Mouse (Mus musculus) brain, adult 2 months (tissue): ENCODE data around the gene Rln1.
A peak's percentile ranks its signal among the peaks of the same experiment; 100 is the strongest.

Source experiments
- DNase-seq: peaks from one replicate; pipeline ENCODE4 v3.0.0; 2011; ENCODE audit warnings: low read depth, low spot score

The Rln1 gene

GRCm38 (mm10) chr19:29334068-29334745 is at the start of gene Rln1:
Gene Rln1 (minus strand): TSS chr19:29334670.
- DNase-seq: peak; percentile 51

- DNase-seq: no peak
Observed at GRCm38 (mm10) chr19:29383368-29383767, 48.9 kb upstream of the Rln1 start.

DNA sequence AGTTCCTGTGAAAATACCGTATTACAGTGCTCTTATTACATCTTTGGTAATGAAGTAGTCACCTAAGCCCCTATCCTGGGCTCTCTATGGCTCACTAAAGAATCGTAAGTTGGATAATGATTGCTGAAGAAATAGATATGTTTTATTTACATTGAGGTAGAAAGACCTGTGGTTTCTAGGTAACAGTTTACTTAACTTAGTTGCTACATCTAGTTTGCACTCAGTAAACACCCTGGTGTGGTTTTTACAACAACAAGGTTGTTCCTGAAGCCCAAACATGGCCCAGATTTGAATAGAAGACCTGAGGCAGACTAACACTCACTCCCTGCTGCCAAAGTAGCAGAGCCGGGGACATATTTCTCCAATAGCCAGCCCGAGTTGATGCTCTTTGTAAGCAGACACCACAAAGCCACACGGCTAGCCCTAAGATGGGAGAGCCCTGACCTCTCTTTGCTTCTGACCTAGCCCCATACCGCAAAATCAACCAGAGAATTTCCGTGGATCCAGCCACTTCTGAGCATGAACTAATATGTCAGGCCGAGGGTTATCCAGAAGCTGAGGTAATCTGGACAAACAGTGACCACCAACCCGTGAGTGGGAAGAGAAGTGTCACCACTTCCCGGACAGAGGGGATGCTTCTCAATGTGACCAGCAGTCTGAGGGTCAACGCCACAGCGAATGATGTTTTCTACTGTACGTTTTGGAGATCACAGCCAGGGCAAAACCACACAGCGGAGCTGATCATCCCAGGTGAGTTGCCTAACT is 45.6 kb upstream of the Rln1 start:
- no peak for DNase-seq

- no peak for DNase-seq
Observed at GRCm38 (mm10) chr19:29376382-29376781, 41.9 kb upstream of the Rln1 start.

- no peak for DNase-seq
Observed at GRCm38 (mm10) chr19:29374947-29375346, 40.5 kb upstream of the Rln1 start.

GRCm38 (mm10) chr19:29373438-29373837 is 39.0 kb upstream of the Rln1 start:
- DNase-seq: peak; percentile 40

GRCm38 (mm10) chr19:29372621-29373020 is 38.2 kb upstream of the Rln1 start:
- no peak for DNase-seq

- peak; percentile 69 for DNase-seq
Observed at GRCm38 (mm10) chr19:29372138-29372537, 37.7 kb upstream of the Rln1 start.

DNA sequence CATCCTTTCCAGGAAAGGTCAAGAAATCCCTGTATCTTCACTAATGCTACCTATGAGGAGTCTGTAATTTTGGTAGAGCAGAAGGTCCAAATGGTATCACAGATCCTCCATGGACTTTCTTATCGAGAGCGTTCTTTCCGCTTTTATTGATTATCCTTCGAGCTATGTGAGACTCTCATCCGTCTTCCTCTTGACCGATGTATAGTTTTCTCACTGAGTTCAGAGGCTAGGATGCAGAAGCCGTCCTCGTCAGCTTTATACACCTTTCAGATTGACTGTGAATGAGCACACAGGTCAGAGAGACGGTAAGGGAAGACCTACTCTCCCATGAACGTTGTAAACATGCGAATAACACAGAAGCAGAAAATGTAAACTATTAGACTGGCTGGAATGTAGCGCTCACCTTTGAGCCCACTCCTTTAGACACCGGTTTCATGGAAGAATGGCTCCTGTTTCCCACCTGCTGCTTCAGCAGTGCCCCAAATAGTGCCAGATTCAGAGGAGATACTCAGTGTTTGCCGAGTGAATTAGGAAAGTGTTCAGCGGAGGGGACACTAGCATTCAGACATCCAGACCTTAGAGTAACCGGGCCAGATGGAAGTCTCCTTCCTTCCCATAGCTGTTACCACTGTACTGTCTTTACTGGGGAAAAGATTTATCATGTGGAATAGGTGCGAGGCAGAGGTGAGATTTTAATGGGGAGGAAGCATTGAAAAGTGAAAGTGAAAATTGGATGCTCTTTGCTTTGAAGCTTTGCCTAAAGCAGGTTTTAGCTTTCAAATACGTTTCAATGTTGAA is 37.0 kb upstream of the Rln1 start:
- no peak for DNase-seq

DNA sequence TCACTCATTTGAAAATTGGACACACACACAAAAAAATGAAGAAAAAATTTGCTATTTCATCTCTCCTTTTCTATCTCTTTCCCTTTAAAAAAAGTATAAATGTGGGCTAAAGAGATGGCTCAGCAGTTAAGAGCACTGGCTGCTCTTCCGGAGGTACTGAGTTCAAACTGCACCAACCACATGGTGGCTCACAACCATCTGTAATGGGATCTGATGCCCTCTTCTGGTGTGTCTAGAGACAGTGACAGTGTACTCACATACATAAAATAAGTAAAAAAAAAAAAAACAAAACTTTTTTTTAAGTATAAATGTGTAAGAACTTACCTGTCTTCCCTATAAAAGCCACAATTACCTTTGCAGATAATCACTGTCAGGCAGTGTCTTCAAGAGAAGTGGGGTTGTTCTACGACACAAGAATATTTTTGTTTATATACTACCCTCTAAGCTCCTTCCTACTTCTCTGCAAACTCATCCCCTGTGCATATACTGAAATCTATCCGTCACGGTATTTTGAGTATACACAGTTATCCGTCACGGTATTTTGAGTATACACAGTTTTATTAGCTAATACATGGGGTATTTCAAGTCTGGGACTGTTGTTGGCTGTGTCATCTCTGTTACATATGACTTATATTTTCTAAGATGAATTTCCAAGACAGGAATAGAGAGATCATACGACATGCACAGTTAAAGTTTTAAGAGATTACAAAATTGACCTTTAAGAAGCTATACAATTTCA is 36.2 kb upstream of the Rln1 start:
- DNase-seq: no peak

- no peak for DNase-seq
Observed at GRCm38 (mm10) chr19:29370112-29370511, 35.6 kb upstream of the Rln1 start.

DNA sequence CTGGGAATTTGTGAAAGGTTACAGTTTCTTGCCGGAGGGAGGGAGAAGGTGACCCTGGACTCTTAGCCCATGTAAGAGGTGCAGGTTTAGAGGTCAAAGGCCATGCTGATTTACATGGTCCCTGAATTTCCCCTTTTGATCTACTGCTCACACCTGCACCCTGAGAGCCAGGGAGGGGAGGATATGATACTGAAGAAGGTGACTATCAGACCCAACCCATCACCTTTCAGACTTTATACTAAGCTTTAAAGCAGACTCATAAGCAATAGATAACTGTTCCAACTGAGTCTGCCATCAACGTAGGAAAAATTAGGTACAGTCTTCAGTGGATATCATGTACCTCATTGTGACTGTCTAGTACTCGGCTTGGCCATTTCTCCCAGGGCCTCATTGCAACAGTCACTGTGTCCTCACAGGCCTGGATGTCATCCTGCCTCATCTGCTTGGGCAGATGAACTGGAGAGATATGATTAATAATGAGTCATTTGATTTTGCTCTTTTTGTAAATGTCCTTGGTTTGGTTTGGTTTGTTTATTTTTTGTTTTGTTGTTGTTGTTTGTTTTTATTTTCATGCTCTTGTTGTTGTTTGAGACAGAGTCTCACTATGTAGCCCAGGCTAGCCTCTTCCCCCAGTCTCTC is 34.3 kb upstream of the Rln1 start:
- no peak for DNase-seq

- DNase-seq: no peak
Observed at GRCm38 (mm10) chr19:29368041-29368440, 33.6 kb upstream of the Rln1 start.

GRCm38 (mm10) chr19:29366969-29367622 is 32.6 kb upstream of the Rln1 start, which contains the start of the genes Plgrkt and Cd274:
Gene Plgrkt (minus strand): TSS chr19:29367390.
Gene Cd274 (plus strand): TSS chr19:29367455.
- DNase-seq: peak; percentile 81

DNA sequence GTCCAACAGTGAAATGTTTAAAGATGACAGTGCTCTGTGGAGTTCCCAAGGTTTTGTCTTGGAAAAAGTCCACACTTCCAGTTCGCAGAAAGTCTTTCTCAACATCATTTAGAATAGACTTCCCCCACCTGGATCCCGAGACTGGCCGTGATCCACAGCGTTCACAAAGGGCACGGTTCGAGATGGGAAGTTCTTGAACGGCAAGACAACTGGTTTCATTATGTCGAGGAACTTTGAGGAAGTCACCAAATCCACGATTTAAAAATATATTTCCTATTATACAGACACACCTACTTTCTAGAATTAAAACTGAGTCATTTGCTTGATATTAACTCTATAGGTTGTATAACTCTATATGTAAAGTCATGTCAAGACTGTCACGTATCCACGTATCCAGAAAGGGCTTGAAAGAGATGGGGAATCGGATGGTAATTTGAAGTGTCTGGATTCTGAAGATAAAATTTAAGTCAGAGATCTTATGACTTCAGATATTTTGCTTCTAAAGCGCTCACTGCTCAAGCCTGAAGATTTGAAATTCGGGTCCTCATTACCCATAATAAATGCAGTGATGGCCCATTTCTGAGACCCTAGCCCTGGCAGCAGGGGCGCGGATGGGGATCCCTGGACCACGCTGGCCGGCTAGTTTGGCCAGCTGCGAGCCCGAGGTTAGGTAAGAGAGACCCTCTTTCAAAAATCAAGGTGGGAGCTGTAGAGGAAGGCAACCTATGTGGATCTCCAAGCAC is 31.9 kb upstream of the Rln1 start:
- DNase-seq: no peak

DNA sequence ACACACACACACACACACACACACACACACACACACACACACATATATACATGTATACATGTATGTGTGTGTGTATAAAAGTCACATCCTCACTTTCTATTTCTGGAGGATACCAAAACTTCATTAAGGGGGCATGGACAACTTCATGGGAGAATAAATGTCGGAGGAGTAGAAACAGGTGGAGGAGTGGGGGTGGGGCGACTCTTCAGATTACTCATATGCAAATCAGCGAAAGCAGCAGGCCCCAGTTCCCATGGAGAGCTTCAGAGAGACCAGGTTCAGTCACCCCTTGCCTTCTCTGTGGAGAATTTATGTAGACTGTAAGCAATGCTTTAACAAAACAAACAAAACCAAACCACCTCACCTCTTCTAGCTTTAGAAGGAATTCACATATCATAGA is 30.6 kb upstream of the Rln1 start:
- DNase-seq: peak; percentile 21

GRCm38 (mm10) chr19:29364076-29364475 is 29.6 kb upstream of the Rln1 start:
- no peak for DNase-seq

- no peak for DNase-seq
Observed at GRCm38 (mm10) chr19:29363557-29363956, 29.1 kb upstream of the Rln1 start.

DNA sequence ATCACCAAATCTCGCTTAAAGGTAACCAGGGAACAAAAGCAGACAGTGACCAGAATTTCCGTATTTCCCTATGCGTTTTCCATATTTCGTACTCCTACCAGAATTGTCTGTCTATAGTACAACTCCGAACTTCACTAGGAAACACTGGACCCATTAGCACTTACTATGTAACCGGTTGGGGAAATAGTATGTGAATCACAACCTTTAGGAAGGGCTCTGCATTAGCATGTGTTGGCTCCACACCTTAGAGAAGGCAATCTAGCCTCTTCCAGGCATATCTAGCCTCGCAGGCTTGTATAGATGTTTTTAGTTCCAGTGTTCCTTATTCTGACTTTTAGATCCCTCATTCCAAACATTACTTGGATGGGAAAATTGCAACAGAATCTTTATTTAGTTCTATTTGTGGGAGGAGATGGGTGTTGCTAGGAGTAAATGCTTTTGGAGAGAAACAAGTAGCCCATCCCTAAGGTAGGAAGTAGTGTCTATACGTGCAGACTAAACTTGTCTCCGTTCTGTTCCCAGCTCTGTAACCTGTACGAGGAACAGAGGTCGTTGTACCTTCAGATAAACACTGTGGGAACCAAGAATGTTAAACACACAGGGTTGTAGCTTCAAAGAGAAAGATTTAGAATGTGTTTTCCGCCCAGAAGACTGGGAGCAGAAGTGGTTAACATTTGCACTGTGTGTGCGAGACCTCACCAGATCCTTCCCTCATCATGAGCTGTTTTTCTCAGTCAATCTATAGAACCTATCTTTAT is 27.9 kb upstream of the Rln1 start:
- DNase-seq: no peak
